Mouse (Mus musculus): ENCODE results near the gene Riok2. TPM values are rescaled to one million over a fixed set of nuclear protein-coding genes. Genes with fewer than 3 reads are reported as not detected.

Riok2 gene
- polyA plus RNA-seq, 1 experiment = 7.9 TPM

DNA sequence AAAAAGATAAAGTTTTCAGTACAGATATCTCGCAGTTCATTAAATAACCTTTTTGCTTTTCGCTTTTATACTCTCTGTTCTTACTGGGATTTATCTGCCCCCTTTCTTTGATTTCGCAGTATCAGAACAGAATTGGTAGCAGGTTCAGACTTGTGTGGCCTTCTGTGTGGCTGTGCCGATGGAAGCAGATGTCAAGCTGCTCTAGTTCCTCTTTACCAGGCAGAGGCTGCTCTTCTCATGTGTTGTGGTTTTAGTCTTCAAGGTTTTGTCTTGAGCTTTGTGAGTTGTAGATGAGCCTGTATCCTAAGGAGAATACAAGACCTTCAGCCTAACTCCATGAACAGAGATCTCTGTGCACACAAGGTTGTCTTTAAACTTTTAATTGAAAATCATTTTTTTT, 17.7 kb downstream of the Riok2 start:
- WGBS = 89% methylated on average over 4 of the region's 4 CpGs
- no peaks in the 10 kb centered on the region for H3K4me1 ChIP-seq (ENCODE audit: control insufficient read depth, insufficient read depth, low read length)
- no peak for TF ChIP-seq POLR2A (IDR thresholded peaks at IDR 0.05; ENCODE audit: borderline replicate concordance, extremely low read depth, low read depth, low read length)
- no peak for TF ChIP-seq CTCF (IDR thresholded peaks at IDR 0.05; ENCODE audit: insufficient read depth, low read length)
- H3K4me3 ChIP-seq (replicated peaks; ENCODE audit: extremely low read depth, low read depth, low read length) = no peak overlapping the region
- no peak for DNase-seq

DNA sequence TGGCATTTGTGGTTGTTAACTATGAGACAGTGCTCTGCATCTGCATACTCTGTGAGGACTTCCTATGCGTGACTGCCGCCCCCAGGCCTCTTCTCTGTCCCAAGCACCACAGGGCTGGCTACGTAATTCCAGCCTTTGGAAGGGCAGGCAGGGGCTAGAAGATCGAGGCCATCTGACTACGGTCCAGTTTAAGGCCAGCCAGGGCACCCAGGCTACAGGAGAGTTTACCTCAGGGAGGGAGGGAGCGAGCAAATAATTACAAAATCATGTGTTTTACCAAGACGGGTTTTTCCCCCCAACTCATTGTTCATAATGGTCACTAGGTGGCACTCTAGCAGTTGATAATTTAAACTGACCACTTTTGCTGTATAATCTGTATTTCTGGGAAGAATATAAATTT, 18.8 kb downstream of the Riok2 start:
- DNase-seq = peak; percentile 9
- no peak overlapping the region for H3K4me3 ChIP-seq (replicated peaks; ENCODE audit: extremely low read depth, low read depth, low read length)
- no peaks in the 10 kb centered on the region for H3K4me1 ChIP-seq (ENCODE audit: control insufficient read depth, insufficient read depth, low read length)
- 64% methylated on average over 7 of the region's 7 CpGs for WGBS
- TF ChIP-seq CTCF (IDR thresholded peaks at IDR 0.05; ENCODE audit: insufficient read depth, low read length) (no peak), POLR2A (IDR thresholded peaks at IDR 0.05; ENCODE audit: borderline replicate concordance, extremely low read depth, low read depth, low read length) (no peak)

DNA sequence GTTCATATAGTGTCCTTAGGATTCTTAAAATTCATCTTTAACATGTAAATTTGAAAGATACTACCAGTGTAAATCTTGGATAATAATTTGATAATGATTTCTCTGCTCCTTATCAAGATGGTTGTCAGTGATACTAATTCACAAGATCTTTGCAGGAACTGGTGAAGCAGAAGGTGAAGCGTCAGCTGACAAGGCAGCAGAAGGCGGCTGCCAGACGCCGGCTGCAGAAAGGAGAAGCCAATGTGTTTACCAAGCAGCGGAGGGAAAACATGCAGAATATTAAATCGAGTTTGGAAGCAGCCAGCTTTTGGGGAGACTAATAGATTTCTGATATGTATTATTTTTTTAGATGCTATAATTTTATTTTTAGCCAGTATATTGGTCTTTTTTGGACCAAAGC, 19.2 kb downstream of the Riok2 start:
- Histone ChIP-seq H3K4me3 (replicated peaks; ENCODE audit: extremely low read depth, low read depth, low read length) (no peak overlapping the region), H3K4me1 (ENCODE audit: control insufficient read depth, insufficient read depth, low read length) (no peaks in the 10 kb centered on the region)
- no peak for DNase-seq
- 95% methylated on average over 6 of the region's 6 CpGs for WGBS
- no peak for TF ChIP-seq CTCF (IDR thresholded peaks at IDR 0.05; ENCODE audit: insufficient read depth, low read length)
- no peak for TF ChIP-seq POLR2A (IDR thresholded peaks at IDR 0.05; ENCODE audit: borderline replicate concordance, extremely low read depth, low read depth, low read length)

DNA sequence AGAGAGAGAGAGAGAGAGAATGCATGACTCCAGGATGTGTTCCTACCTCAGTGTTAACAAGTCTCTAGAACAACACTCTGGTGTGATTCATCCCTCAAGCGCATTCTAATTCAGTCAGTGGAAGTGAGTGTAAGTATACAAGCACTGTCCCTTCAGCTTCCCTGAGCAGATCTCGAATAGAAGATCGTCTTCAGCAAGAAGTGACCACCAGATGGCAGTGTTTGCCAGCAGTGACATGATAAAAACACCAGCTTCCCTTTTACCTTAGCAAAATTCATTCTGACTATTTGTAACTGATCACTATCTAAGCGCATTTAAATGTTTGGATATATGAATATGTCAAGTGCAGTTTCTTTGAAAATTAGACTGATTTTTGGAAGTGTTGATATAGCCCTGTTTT, 20.2 kb downstream of the Riok2 start:
- no peaks in the 10 kb centered on the region for H3K4me1 ChIP-seq (ENCODE audit: control insufficient read depth, insufficient read depth, low read length)
- no peak overlapping the region for H3K4me3 ChIP-seq (replicated peaks; ENCODE audit: extremely low read depth, low read depth, low read length)
- DNase-seq = peak; percentile 58
- TF ChIP-seq POLR2A (IDR thresholded peaks at IDR 0.05; ENCODE audit: borderline replicate concordance, extremely low read depth, low read depth, low read length) (no peak), CTCF (IDR thresholded peaks at IDR 0.05; ENCODE audit: insufficient read depth, low read length) (peak; percentile 52)
- 27% methylated on average over 4 of the region's 4 CpGs for WGBS

DNA sequence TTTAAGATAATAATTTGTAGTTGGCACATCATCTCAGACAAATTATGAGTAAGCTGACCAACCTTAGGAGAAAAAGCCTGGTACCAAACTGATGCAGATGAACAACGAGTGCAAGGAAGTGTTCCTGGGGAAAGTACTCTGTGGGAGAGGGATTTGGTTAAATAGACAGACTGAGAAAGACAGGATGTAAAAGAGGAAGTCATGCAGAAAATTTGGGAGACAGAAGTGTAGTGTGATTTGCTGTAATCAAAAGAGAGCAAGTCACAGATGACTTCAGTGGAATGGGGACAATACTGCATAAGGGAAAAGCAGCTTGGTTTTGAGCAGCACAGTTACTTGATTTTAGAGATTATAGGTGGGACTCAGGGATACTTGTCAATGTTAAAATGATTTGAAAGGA, 22.8 kb downstream of the Riok2 start:
- 50% methylated on average over 1 of the region's 1 CpGs for WGBS
- TF ChIP-seq POLR2A (IDR thresholded peaks at IDR 0.05; ENCODE audit: borderline replicate concordance, extremely low read depth, low read depth, low read length) (no peak), CTCF (IDR thresholded peaks at IDR 0.05; ENCODE audit: insufficient read depth, low read length) (no peak)
- Histone ChIP-seq H3K4me3 (replicated peaks; ENCODE audit: extremely low read depth, low read depth, low read length) (no peak overlapping the region), H3K4me1 (ENCODE audit: control insufficient read depth, insufficient read depth, low read length) (no peaks in the 10 kb centered on the region)
- no peak for DNase-seq

DNA sequence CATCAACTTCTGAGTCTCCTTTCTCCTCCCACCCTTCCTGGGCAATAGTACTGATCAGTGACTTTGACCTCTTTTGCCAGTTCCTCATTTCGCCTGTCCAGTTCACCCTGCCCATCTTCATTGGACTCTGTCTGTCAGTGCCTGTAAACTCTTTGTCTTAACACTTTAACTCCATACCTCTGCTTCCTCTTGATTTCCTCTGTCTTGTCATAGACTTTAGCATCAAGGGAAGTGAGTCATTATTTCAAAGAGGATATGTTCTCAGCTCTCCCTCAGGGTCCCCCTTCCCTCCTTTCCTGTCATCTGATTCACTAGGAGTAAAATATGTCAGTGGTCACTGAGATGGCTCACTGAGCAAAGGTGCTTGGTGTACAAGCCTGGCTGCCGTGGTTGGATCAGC, 24.6 kb downstream of the Riok2 start:
- WGBS = 40% methylated on average over 2 of the region's 2 CpGs
- no peak for TF ChIP-seq POLR2A (IDR thresholded peaks at IDR 0.05; ENCODE audit: borderline replicate concordance, extremely low read depth, low read depth, low read length)
- no peak for DNase-seq

DNA sequence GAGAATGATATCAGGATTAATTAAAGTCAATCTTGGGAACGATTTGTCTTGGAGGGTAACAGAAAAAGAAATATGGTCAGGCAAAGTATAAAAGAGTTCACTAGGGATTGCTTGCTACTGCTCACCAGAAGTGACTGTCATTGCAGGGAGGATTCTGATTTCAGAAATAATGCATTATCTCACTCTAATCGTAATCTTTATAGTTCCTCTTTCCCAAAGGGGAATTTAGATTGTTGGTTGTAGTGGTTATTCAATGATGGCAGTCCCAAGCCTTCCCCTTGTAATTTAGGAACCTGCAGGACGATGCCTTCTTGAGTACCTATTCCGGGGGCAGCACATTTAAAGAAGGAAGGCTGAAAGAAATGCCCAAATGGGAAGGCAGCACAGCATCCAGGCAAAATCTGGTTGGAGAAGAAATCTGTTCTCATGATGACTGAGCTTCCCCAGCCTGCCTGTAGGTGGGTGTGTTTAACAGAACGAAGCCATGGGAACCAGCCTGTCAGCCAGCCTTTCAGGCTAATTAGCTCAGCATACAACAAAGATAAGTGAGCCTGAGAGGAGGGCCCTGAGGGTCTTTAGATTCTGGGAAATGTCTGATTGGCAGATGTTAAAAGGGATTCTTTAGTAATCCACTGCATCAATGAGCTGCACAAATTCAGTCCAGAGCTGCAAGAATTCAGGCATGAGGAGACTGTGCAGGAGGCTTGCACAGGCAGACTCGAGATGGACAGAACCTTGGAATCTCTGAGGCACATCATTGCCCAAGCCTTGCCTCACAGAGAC, 28.3 kb downstream of the Riok2 start, which contains the start of gene Lix1:
Gene Lix1 (plus strand): TSS at position 451 of the 783 bp plus-strand sequence.
- no peak for TF ChIP-seq POLR2A (IDR thresholded peaks at IDR 0.05; ENCODE audit: borderline replicate concordance, extremely low read depth, low read depth, low read length)
- TF ChIP-seq CTCF (IDR thresholded peaks at IDR 0.05; ENCODE audit: insufficient read depth, low read length) = no peak; the same call in 1 of the 2 replicates
- DNase-seq = peak; percentile 14
- no peak within 1 kb of the TSS for H3K4me3 ChIP-seq (replicated peaks; ENCODE audit: extremely low read depth, low read depth, low read length)
- H3K4me1 ChIP-seq (ENCODE audit: control insufficient read depth, insufficient read depth, low read length) = peaks cover 3% of the 10 kb centered on the region; the same call in 1 of the 2 replicates
- WGBS = 36% methylated on average over 6 of the region's 6 CpGs

More for the DNA sequence above, 24.6 kb downstream of the Riok2 start:
- Histone ChIP-seq H3K4me3 (replicated peaks; ENCODE audit: extremely low read depth, low read depth, low read length) (no peak overlapping the region), H3K4me1 (ENCODE audit: control insufficient read depth, insufficient read depth, low read length) (no peaks in the 10 kb centered on the region)

DNA sequence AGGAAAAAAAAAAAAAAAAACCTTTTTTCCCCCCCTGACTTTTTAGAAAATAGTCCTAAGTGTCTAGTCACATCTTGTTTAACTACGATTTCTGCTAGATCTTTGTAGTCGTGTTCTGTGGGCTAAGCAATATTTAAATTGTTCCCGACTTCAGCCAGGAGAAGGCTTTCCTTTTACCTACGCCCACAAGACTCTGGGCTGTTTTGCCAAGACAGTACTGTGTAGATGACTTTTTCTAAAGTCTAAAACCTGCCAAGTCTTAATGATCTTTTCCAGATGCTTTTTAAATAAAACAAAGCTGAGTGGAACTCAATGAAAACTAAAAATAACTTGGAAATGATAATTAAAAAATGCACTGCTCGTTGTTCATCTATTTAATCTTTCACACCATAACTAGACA, 28.9 kb downstream of the Riok2 start:
- no peak for DNase-seq
- peaks cover 3% of the 10 kb centered on the region; the same call in 1 of the 2 replicates for H3K4me1 ChIP-seq (ENCODE audit: control insufficient read depth, insufficient read depth, low read length)
- H3K4me3 ChIP-seq (replicated peaks; ENCODE audit: extremely low read depth, low read depth, low read length) = no peak overlapping the region
- no peak for TF ChIP-seq POLR2A (IDR thresholded peaks at IDR 0.05; ENCODE audit: borderline replicate concordance, extremely low read depth, low read depth, low read length)
- TF ChIP-seq CTCF (IDR thresholded peaks at IDR 0.05; ENCODE audit: insufficient read depth, low read length) = no peak
- WGBS = 37% methylated on average over 5 of the region's 5 CpGs

DNA sequence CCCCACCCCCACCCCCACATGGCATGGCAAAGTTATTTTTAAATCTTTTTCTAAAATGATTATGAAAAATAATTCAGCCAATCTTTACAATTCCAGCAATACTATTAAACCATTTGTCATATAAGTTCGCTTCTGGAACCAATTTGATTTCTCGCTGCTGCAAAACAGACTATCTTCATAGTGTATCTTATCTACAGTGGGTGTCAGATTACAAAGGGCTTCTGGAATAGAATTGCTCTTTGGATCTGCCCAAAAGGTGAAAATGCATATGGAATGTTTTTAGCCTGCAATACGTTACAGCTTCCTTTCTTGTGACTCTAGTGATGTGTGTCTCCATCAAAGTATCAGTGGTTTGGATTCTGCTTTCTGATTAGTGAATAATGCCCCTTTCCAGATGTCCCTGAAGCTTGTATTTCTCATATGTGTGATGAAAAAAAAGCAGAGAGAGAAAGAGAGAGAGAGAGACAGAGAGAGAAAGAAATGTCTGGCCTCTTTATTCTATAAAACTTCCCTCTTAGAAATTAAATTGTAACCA, 29.5 kb downstream of the Riok2 start:
- Histone ChIP-seq H3K4me1 (ENCODE audit: control insufficient read depth, insufficient read depth, low read length) (peaks cover 3% of the 10 kb centered on the region; the same call in 1 of the 2 replicates), H3K4me3 (replicated peaks; ENCODE audit: extremely low read depth, low read depth, low read length) (no peak overlapping the region)
- no peak for DNase-seq
- no peak for TF ChIP-seq CTCF (IDR thresholded peaks at IDR 0.05; ENCODE audit: insufficient read depth, low read length)
- TF ChIP-seq POLR2A (IDR thresholded peaks at IDR 0.05; ENCODE audit: borderline replicate concordance, extremely low read depth, low read depth, low read length) = no peak
- WGBS = 38% methylated on average over 3 of the region's 3 CpGs

Data from lung, adult 2 months (tissue).